Mouse (Mus musculus) C2C12 (cell line): ENCODE data around the gene Tgfbr3.

ENCODE experiments used
- CTCF ChIP-seq: IDR thresholded peaks from one replicate; pipeline ENCODE4 v1.5.1; 2011; ENCODE audit not compliant: control insufficient read depth, insufficient read depth, insufficient read length
- MAX ChIP-seq: IDR thresholded peaks from one replicate; pipeline ENCODE4 v1.6.1; 2011; ENCODE audit warnings: mild to moderate bottlenecking, control low read depth
- MYOG ChIP-seq: IDR thresholded peaks from one replicate; pipeline ENCODE4 v1.6.1; 2011; ENCODE audit not compliant: control insufficient read depth, insufficient read length; ENCODE audit errors: extremely low read depth

DNA sequence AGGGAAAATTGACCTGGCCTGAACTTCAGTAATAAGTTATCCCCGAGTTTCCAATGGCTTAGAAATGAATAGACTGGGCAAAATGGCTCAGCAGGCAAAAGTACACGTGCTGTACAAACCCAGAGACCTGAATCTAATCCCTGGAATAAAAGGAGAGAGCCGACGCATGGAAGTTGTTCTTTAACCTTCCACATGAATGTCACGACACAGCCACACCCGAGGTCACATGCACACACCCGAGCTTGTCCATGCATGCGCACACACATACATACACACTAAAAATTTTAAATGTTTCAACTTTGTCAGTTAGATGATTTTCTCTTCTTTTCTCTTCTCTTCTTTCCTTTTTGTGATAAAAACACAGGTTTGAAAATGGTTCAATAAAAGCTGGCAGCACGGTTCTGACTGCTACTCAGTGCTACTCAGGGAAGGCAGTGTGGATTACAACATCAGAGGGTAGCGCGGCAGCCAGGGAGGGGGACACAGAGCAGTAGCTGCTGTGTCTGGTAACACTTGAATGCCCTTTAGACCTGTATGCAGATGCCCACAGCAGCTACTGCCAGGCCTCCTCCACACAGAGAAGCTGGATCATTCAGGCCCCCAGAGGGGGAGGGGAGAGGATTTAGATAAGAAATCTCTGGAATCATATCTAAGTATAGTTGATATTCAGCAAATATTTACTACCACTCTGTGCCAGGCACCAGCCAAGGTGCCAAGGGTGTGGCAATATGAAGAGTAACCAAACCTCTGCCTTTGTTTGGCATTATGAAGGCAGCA is 17.0 kb downstream of the Tgfbr3 start:
- TF ChIP-seq CTCF (no peak), MAX (no peak), MYOG (no peak)
